Mouse (Mus musculus): ENCODE data around the gene Homez.

Homez gene

GRCm38 (mm10) chr14:54870861-54871260 lies at the start of gene Homez:
TSS of gene Homez (minus strand) at chr14:54870961.
- DNase-seq (ENCODE audit: low spot score): no peak

- DNase-seq (ENCODE audit: low spot score): no peak
These were observed 49.4 kb upstream of the Homez start for GRCm38 (mm10) chr14:54920076-54920685.

- no peak for DNase-seq (ENCODE audit: low spot score)
These were observed 42.6 kb upstream of the Homez start for GRCm38 (mm10) chr14:54913343-54913742.

- peak; percentile 61 for DNase-seq (ENCODE audit: low spot score)
These were observed 42.1 kb upstream of the Homez start, which contains the start of gene Slc22a17 for GRCm38 (mm10) chr14:54912886-54913285. TSS of gene Slc22a17 (minus strand) at chr14:54913132.

GRCm38 (mm10) chr14:54912109-54912850 lies 41.5 kb upstream of the Homez start:
- DNase-seq (ENCODE audit: low spot score): no peak

GRCm38 (mm10) chr14:54908682-54909081 lies 37.9 kb upstream of the Homez start:
- no peak for DNase-seq (ENCODE audit: low spot score)

GRCm38 (mm10) chr14:54903641-54904040 lies 32.9 kb upstream of the Homez start:
- no peak for DNase-seq (ENCODE audit: low spot score)

GRCm38 (mm10) chr14:54900383-54900782 lies 29.6 kb upstream of the Homez start:
- DNase-seq (ENCODE audit: low spot score): peak; percentile 51

- DNase-seq (ENCODE audit: low spot score): no peak
These were observed 26.7 kb upstream of the Homez start for GRCm38 (mm10) chr14:54897445-54897844.

GRCm38 (mm10) chr14:54894296-54895151 lies 23.8 kb upstream of the Homez start:
- DNase-seq (ENCODE audit: low spot score): peak; percentile 63

GRCm38 (mm10) chr14:54893651-54894181 lies 23.0 kb upstream of the Homez start:
- peak; percentile 91 for DNase-seq (ENCODE audit: low spot score)

GRCm38 (mm10) chr14:54892200-54892599 lies 21.4 kb upstream of the Homez start, which contains the start of gene Pabpn1:
TSS of gene Pabpn1 (plus strand) at chr14:54892500.
- DNase-seq (ENCODE audit: low spot score): no peak

GRCm38 (mm10) chr14:54885309-54885708 lies 14.5 kb upstream of the Homez start:
- DNase-seq (ENCODE audit: low spot score): no peak

GRCm38 (mm10) chr14:54884022-54884712 lies 13.4 kb upstream of the Homez start:
- no peak for DNase-seq (ENCODE audit: low spot score)

- DNase-seq (ENCODE audit: low spot score): peak; percentile 73
These were observed 12.6 kb upstream of the Homez start, which contains the start of the genes Bcl2l2 and Gm20521 for GRCm38 (mm10) chr14:54883154-54884021. TSS of gene Bcl2l2 (plus strand) at chr14:54883377. TSS of gene Gm20521 (plus strand) at chr14:54883441.

- DNase-seq (ENCODE audit: low spot score): peak; percentile 66
These were observed 6.4 kb upstream of the Homez start, which contains the start of gene Ppp1r3e for GRCm38 (mm10) chr14:54877048-54877715. TSS of gene Ppp1r3e (minus strand) at chr14:54877550.

- peak; percentile 84 for DNase-seq (ENCODE audit: low spot score)
These were observed 5.8 kb upstream of the Homez start for GRCm38 (mm10) chr14:54876539-54877047.

- DNase-seq (ENCODE audit: low spot score): no peak
These were observed 5.2 kb upstream of the Homez start for GRCm38 (mm10) chr14:54875844-54876538.

GRCm38 (mm10) chr14:54874165-54874564 lies 3.4 kb upstream of the Homez start:
- DNase-seq (ENCODE audit: low spot score): no peak

Measured in urinary bladder, postnatal 25 days (tissue).